Mouse (Mus musculus): ENCODE results near the gene Limd1. TPM values are rescaled to one million over a fixed set of nuclear protein-coding genes. Genes with fewer than 3 reads are reported as not detected.

Gene Limd1
- polyA plus RNA-seq, 1 experiment from 2014 or later: 49.0 TPM

DNA sequence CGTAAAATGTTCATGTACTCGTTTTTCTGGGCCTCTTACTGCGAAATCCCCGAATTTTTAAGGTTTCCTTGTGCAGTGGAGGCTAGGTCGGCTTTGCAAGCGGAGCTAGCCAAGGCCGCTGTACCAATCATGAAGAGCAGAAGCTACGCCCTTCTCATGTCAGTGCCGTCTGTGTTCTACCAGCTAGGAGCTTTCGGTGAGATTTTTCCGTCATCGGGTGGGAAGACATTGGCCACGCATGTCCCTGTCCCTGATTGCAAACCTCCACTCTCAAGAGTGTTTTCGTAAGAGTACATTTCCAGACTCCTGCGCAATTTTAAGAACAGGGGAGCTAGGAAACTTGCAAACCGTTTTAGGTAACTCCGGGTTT lies 50.4 kb downstream of the Limd1 start:
- peaks cover 25% of the 10 kb centered on the region for H3K4me1 ChIP-seq (replicated peaks)
- no peaks in the 10 kb centered on the region for H3K9me3 ChIP-seq
- H3K36me3 ChIP-seq: no peaks in the 10 kb centered on the region
- DNase-seq (ENCODE audit: low spot score): peak; percentile 53
- peak overlapping the region; percentile 85 for H3K27ac ChIP-seq
- no peaks in the 10 kb centered on the region for H3K27me3 ChIP-seq (ENCODE audit: insufficient read depth, poor library complexity, severe bottlenecking)
- H3K4me3 ChIP-seq: peak overlapping the region; percentile 89
- WGBS: 1% methylated on average over 17 of the region's 17 CpGs

DNA sequence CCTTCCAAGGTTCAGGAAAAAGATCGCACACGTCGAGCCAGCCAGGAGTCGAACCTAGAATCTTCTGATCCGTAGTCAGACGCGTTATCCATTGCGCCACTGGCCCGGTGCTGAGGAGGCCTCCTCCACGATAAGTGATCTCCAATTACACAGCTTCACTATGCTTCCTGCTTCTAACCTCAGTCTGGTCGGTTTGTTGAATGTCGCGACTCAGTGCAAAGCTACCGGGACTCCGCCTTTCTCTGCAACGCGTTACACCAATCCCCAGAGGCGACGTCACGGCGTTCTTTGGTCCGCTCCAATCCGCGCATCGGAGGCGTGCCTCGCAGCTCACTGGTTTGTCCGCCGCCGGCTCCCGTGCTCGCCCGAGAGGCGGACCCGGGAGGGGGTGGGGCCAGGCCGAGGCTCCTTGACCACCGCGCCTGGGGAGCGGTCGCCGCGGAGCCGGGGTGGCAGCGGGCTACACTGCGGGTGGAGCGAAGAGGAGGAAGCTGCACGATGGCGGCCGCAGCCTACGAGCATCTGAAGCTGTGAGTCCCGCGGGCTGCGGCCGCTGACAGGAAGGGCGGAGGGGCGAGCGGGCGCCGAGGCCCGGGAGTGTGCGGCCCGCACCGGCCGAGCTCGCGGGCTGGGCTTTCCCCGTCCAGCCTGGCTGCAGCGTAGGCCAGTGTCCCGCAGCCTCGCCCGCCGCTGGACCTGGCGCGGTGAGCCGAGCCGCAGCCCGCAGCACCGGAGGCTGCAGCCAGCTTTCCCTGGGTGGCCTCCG lies 51.1 kb downstream of the Limd1 start, which contains the start of gene Sacm1l:
Gene Sacm1l, plus strand, starts transcription at position 368 of the 766 bp plus-strand sequence.
- WGBS: under 1% methylated on average over 79 of the region's 79 CpGs
- peak within 1 kb of the TSS; percentile 94 for H3K27ac ChIP-seq
- no peaks in the 10 kb centered on the region for H3K9me3 ChIP-seq
- peak within 1 kb of the TSS; percentile 89 for H3K4me3 ChIP-seq
- peaks cover 25% of the 10 kb centered on the region for H3K4me1 ChIP-seq (replicated peaks)
- H3K27me3 ChIP-seq (ENCODE audit: insufficient read depth, poor library complexity, severe bottlenecking): no peaks in the 10 kb centered on the region
- DNase-seq (ENCODE audit: low spot score): peak; percentile 99
- no peaks in the 10 kb centered on the region for H3K36me3 ChIP-seq

- no peak for DNase-seq (ENCODE audit: low spot score)
- peak overlapping the region; percentile 94 for H3K27ac ChIP-seq
- H3K4me3 ChIP-seq: peak overlapping the region; percentile 89
- peaks cover 25% of the 10 kb centered on the region for H3K4me1 ChIP-seq (replicated peaks)
- no peaks in the 10 kb centered on the region for H3K9me3 ChIP-seq
- WGBS: 0% methylated on average over 13 of the region's 13 CpGs
- H3K36me3 ChIP-seq: no peaks in the 10 kb centered on the region
- H3K27me3 ChIP-seq (ENCODE audit: insufficient read depth, poor library complexity, severe bottlenecking): no peaks in the 10 kb centered on the region
Observed at GRCm38 (mm10) chr9:123530158-123530475, 51.6 kb downstream of the Limd1 start.

- DNase-seq (ENCODE audit: low spot score): no peak
- H3K27ac ChIP-seq: peak overlapping the region; percentile 94
- no peaks in the 10 kb centered on the region for H3K36me3 ChIP-seq
- H3K27me3 ChIP-seq (ENCODE audit: insufficient read depth, poor library complexity, severe bottlenecking): no peaks in the 10 kb centered on the region
- peaks cover 25% of the 10 kb centered on the region for H3K4me1 ChIP-seq (replicated peaks)
- no peaks in the 10 kb centered on the region for H3K9me3 ChIP-seq
- peak overlapping the region; percentile 89 for H3K4me3 ChIP-seq
- 58% methylated on average over 11 of the region's 11 CpGs for WGBS
Observed at GRCm38 (mm10) chr9:123530566-123531130, 52.1 kb downstream of the Limd1 start.

GRCm38 (mm10) chr9:123531234-123531633 lies 52.7 kb downstream of the Limd1 start:
- H3K4me3 ChIP-seq: peak overlapping the region; percentile 89

DNA sequence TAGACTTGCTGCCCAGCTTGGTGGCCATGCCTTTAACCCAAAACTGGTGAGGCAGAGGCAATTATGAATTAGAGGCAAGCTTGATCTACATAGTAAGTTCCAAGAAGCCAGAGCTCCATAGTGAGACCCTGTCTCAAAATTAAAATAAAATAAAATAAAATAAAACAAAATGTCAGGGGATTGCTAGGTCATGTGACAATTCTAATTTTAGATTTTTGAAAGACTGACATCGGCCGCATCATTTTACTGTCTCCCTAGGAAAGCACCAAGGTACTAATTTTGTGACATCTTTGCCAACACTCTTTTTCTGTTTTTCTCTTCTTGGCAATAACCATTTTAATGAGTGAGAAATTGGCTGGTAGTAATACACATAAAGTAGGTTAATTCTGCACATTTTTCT lies 58.1 kb downstream of the Limd1 start:
- Histone ChIP-seq H3K36me3 (no peaks in the 10 kb centered on the region), H3K4me3 (no peak overlapping the region), H3K27me3 (ENCODE audit: insufficient read depth, poor library complexity, severe bottlenecking) (no peaks in the 10 kb centered on the region), H3K27ac (no peak overlapping the region), H3K9me3 (no peaks in the 10 kb centered on the region), H3K4me1 (replicated peaks) (peaks cover under 1% of the 10 kb centered on the region; the same call in 1 of the 2 replicates)
- 96% methylated on average over 2 of the region's 2 CpGs for WGBS
- DNase-seq (ENCODE audit: low spot score): no peak

More at GRCm38 (mm10) chr9:123531234-123531633, 52.7 kb downstream of the Limd1 start:
- H3K27ac ChIP-seq: no peak overlapping the region
- H3K9me3 ChIP-seq: no peaks in the 10 kb centered on the region
- no peaks in the 10 kb centered on the region for H3K27me3 ChIP-seq (ENCODE audit: insufficient read depth, poor library complexity, severe bottlenecking)
- no peaks in the 10 kb centered on the region for H3K36me3 ChIP-seq
- peaks cover 25% of the 10 kb centered on the region for H3K4me1 ChIP-seq (replicated peaks)
- no peak for DNase-seq (ENCODE audit: low spot score)

- Histone ChIP-seq H3K9me3 (no peaks in the 10 kb centered on the region), H3K4me3 (no peak overlapping the region), H3K4me1 (replicated peaks) (no peaks in the 10 kb centered on the region), H3K27me3 (ENCODE audit: insufficient read depth, poor library complexity, severe bottlenecking) (no peaks in the 10 kb centered on the region), H3K27ac (no peak overlapping the region), H3K36me3 (peaks cover 5% of the 10 kb centered on the region; the same call in 1 of the 2 replicates)
- no peak for DNase-seq (ENCODE audit: low spot score)
- WGBS: 71% methylated on average over 4 of the region's 4 CpGs
Observed at GRCm38 (mm10) chr9:123538189-123538588, 59.7 kb downstream of the Limd1 start.

GRCm38 (mm10) chr9:123539093-123539492 lies 60.6 kb downstream of the Limd1 start:
- Histone ChIP-seq H3K36me3 (peaks cover 14% of the 10 kb centered on the region), H3K27ac (no peak overlapping the region), H3K9me3 (no peaks in the 10 kb centered on the region), H3K4me3 (no peak overlapping the region), H3K4me1 (replicated peaks) (no peaks in the 10 kb centered on the region), H3K27me3 (ENCODE audit: insufficient read depth, poor library complexity, severe bottlenecking) (no peaks in the 10 kb centered on the region)
- DNase-seq (ENCODE audit: low spot score): no peak
- 48% methylated on average over 1 of the region's 1 CpGs for WGBS

GRCm38 (mm10) chr9:123539823-123540222 lies 61.3 kb downstream of the Limd1 start:
- H3K36me3 ChIP-seq: peaks cover 16% of the 10 kb centered on the region
- H3K27ac ChIP-seq: no peak overlapping the region
- H3K4me1 ChIP-seq (replicated peaks): no peaks in the 10 kb centered on the region
- no peaks in the 10 kb centered on the region for H3K9me3 ChIP-seq
- DNase-seq (ENCODE audit: low spot score): no peak
- no peak overlapping the region for H3K4me3 ChIP-seq
- WGBS: 85% methylated on average over 2 of the region's 2 CpGs
- H3K27me3 ChIP-seq (ENCODE audit: insufficient read depth, poor library complexity, severe bottlenecking): no peaks in the 10 kb centered on the region

DNA sequence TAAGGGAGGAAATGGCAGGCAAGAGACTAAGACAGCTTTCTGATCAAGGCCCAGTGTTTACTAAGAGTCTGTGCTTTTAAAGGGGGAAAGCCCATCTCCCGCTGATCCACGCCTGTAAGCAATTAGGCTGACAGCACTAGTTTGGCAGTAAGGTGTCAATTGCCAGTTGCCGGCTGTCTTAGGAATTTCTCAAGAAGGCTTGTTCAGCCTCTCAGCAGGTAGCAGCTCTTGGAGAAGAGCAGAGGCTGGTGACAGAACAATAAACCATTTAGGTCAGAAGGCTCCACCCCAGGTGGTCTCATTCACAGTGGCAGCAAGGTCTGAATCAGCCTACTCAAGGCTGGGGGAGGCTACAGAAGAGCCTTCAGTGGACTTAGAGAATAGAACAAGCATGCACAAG lies 76.1 kb downstream of the Limd1 start:
- Histone ChIP-seq H3K9me3 (no peaks in the 10 kb centered on the region), H3K4me1 (replicated peaks) (peaks cover 8% of the 10 kb centered on the region), H3K27ac (no peak overlapping the region), H3K27me3 (ENCODE audit: insufficient read depth, poor library complexity, severe bottlenecking) (no peaks in the 10 kb centered on the region), H3K4me3 (no peak overlapping the region), H3K36me3 (peaks cover 90% of the 10 kb centered on the region)
- 9% methylated on average over 3 of the region's 3 CpGs for WGBS
- DNase-seq (ENCODE audit: low spot score): peak; percentile 63

Other genes with a start within 250 kb of the Limd1 start
- gene Tmem158, start 217.9 kb upstream of the Limd1 start, polyA plus RNA-seq (2016; fragmentation: Nextera tagmentation; extraction: Ambion mirVana): 4.4 and 6.3 TPM in 2 replicates
- gene Lars2, start 111.8 kb upstream of the Limd1 start, polyA plus RNA-seq (2016; fragmentation: Nextera tagmentation; extraction: Ambion mirVana): 736 TPM in 2 replicates
- gene Sacm1l, start 51.1 kb downstream of the Limd1 start, polyA plus RNA-seq (2016; fragmentation: Nextera tagmentation; extraction: Ambion mirVana): 35.8 and 44.0 TPM in 2 replicates
- 0.14 and 0.34 TPM in 2 replicates for gene Slc6a20b, start 153.9 kb downstream of the Limd1 start, polyA plus RNA-seq (2016; fragmentation: Nextera tagmentation; extraction: Ambion mirVana)
- gene Ccr9, start 199.7 kb downstream of the Limd1 start, polyA plus RNA-seq (2016; fragmentation: Nextera tagmentation; extraction: Ambion mirVana): 0.04 and 0.09 TPM in 2 replicates
- gene Slc6a20a, start 200.2 kb downstream of the Limd1 start, polyA plus RNA-seq (2016; fragmentation: Nextera tagmentation; extraction: Ambion mirVana): 0.63 and 0.85 TPM in 2 replicates
- 36.6 and 39.0 TPM in 2 replicates for gene Lztfl1, start 239.0 kb downstream of the Limd1 start, polyA plus RNA-seq (2016; fragmentation: Nextera tagmentation; extraction: Ambion mirVana)

All from hindbrain, embryonic 10.5 days (tissue).